Mouse (Mus musculus): ENCODE measurements around the gene Gm20388. TPM values are rescaled to one million over a fixed set of nuclear protein-coding genes. Genes with fewer than 3 reads are reported as not detected.
A peak's percentile ranks its signal among the peaks of the same experiment; 100 is the strongest.

The Gm20388 gene
- polyA plus RNA-seq, 1 experiment from 2014 or later = 12.4 TPM

GRCm38 (mm10) chr8:124393013-124393412 lies 4482.4 kb downstream of the Gm20388 start:
- Histone ChIP-seq H3K9me3 (ENCODE audit: control insufficient read depth, low read length) (no peaks in the 10 kb centered on the region), H3K27me3 (replicated peaks; ENCODE audit: control insufficient read depth, insufficient read depth, low read length) (no peaks in the 10 kb centered on the region), H3K4me1 (ENCODE audit: control insufficient read depth, insufficient read depth, low read depth, low read length) (no peaks in the 10 kb centered on the region), H3K36me3 (ENCODE audit: control insufficient read depth, insufficient read depth, low read length) (no peaks in the 10 kb centered on the region), H3K9ac (ENCODE audit: low read depth, low read length) (no peak overlapping the region), H3K4me2 (ENCODE audit: low read length) (no peak overlapping the region), H3K4me3 (ENCODE audit: low read length) (no peak overlapping the region), H3K27ac (ENCODE audit: low read depth, low read length) (no peak overlapping the region)
- no peak for ATAC-seq
- WGBS = 82% methylated on average over 5 of the region's 5 CpGs

GRCm38 (mm10) chr8:124393927-124394326 lies 4483.3 kb downstream of the Gm20388 start:
- 88% methylated on average over 4 of the region's 4 CpGs for WGBS

GRCm38 (mm10) chr8:124394951-124395350 lies 4484.3 kb downstream of the Gm20388 start:
- Histone ChIP-seq H3K4me2 (ENCODE audit: low read length) (no peak overlapping the region), H3K9ac (ENCODE audit: low read depth, low read length) (no peak overlapping the region), H3K36me3 (ENCODE audit: control insufficient read depth, insufficient read depth, low read length) (no peaks in the 10 kb centered on the region), H3K4me1 (ENCODE audit: control insufficient read depth, insufficient read depth, low read depth, low read length) (no peaks in the 10 kb centered on the region), H3K27me3 (replicated peaks; ENCODE audit: control insufficient read depth, insufficient read depth, low read length) (no peaks in the 10 kb centered on the region), H3K27ac (ENCODE audit: low read depth, low read length) (no peak overlapping the region), H3K9me3 (ENCODE audit: control insufficient read depth, low read length) (no peaks in the 10 kb centered on the region), H3K4me3 (ENCODE audit: low read length) (no peak overlapping the region)
- WGBS = 77% methylated on average over 7 of the region's 7 CpGs
- no peak for ATAC-seq

More at GRCm38 (mm10) chr8:124393927-124394326, 4483.3 kb downstream of the Gm20388 start:
- H3K36me3 ChIP-seq (ENCODE audit: control insufficient read depth, insufficient read depth, low read length) = no peaks in the 10 kb centered on the region
- no peak overlapping the region for H3K4me3 ChIP-seq (ENCODE audit: low read length)
- no peaks in the 10 kb centered on the region for H3K9me3 ChIP-seq (ENCODE audit: control insufficient read depth, low read length)
- no peak overlapping the region for H3K9ac ChIP-seq (ENCODE audit: low read depth, low read length)
- no peak overlapping the region for H3K4me2 ChIP-seq (ENCODE audit: low read length)
- no peaks in the 10 kb centered on the region for H3K4me1 ChIP-seq (ENCODE audit: control insufficient read depth, insufficient read depth, low read depth, low read length)
- ATAC-seq = no peak
- H3K27ac ChIP-seq (ENCODE audit: low read depth, low read length) = no peak overlapping the region
- H3K27me3 ChIP-seq (replicated peaks; ENCODE audit: control insufficient read depth, insufficient read depth, low read length) = no peaks in the 10 kb centered on the region

MicroRNA genes within 50 kb of the gene (microRNA counts, 519-probe panel; counts per million panel counts)
- microRNA mmu-miR-1967 = 2,395 counts per million, percentile 59 among the panel's probes with 10 or more counts

Small RNA genes within 50 kb of the gene (microRNA-seq; reads per million reads assigned to microRNA genes)
- gene Gm22715 (not detected), gene Gm24366 (not detected), gene Gm27530 (not detected), gene Mir1967 (not detected), gene Mir6396 (not detected), gene Mir7079 (not detected), gene Mir7080 (not detected), gene Mir7237 (1.9 reads per million), gene Mir7687 (not detected)

Other genes starting within 250 kb of the Gm20388 start
- gene Wfdc1, start 244.5 kb upstream of the Gm20388 start, polyA plus RNA-seq (2015; fragmentation: Nextera tagmentation; extraction: Ambion mirVana) = 7.1 and 8.3 TPM in 2 replicates
- 0.49 and 0.75 TPM in 2 replicates for gene Atp2c2, start 210.8 kb upstream of the Gm20388 start, polyA plus RNA-seq (2015; fragmentation: Nextera tagmentation; extraction: Ambion mirVana)
- 11.4 and 13.4 TPM in 2 replicates for gene Tldc1, start 132.4 kb upstream of the Gm20388 start, polyA plus RNA-seq (2015; fragmentation: Nextera tagmentation; extraction: Ambion mirVana)
- 112 and 127 TPM in 2 replicates for gene Cotl1, start 70.3 kb upstream of the Gm20388 start, polyA plus RNA-seq (2015; fragmentation: Nextera tagmentation; extraction: Ambion mirVana)
- gene Klhl36, start 48.6 kb upstream of the Gm20388 start, polyA plus RNA-seq (2015; fragmentation: Nextera tagmentation; extraction: Ambion mirVana) = 20.3 and 20.5 TPM in 2 replicates
- gene Usp10, start 481 bp upstream of the Gm20388 start, polyA plus RNA-seq (2015; fragmentation: Nextera tagmentation; extraction: Ambion mirVana) = 120 and 152 TPM in 2 replicates
- gene Crispld2, start 81.6 kb downstream of the Gm20388 start, polyA plus RNA-seq (2015; fragmentation: Nextera tagmentation; extraction: Ambion mirVana) = 2.7 and 3.1 TPM in 2 replicates
- 28.0 and 29.3 TPM in 2 replicates for gene Zdhhc7, start 190.6 kb downstream of the Gm20388 start, polyA plus RNA-seq (2015; fragmentation: Nextera tagmentation; extraction: Ambion mirVana)
- 32.6 and 38.0 TPM in 2 replicates for gene 6430548M08Rik, start 203.3 kb downstream of the Gm20388 start, polyA plus RNA-seq (2015; fragmentation: Nextera tagmentation; extraction: Ambion mirVana)